Mouse (Mus musculus): ENCODE measurements around the gene Snrpc. TPM values are rescaled to one million over a fixed set of nuclear protein-coding genes. Genes with fewer than 3 reads are reported as not detected.

Gene Snrpc
- polyA plus RNA-seq, 2 experiments = 85.1 to 145 TPM

DNA sequence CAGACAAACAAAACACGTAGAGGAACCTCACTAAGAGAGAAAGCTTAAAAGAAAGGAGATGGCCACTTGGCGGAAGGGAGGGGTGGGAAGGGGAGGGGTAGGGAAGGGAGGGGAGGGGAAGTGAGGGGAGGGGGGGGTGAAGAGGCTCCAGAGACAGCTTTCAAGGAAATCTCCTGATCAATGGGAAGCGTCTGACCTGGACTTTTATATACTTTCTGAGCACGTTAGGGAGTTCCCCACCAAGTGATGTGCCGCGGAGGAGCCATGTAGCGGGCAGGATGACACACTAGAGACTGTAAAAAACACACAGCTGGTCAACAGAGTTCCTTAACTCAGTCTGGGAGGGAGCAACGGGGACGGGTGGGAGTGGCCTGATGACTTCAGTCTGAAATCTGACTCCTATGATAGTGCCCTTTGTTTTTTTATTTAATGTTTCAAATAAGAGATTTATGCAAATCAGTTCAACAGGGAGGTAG lies 11.0 kb upstream of the Snrpc start:
- Histone ChIP-seq H3K36me3 (replicated peaks; ENCODE audit: control insufficient read depth, insufficient read depth, low read depth) (no peaks in the 10 kb centered on the region), H3K27ac (no peak overlapping the region), H3K9ac (replicated peaks) (no peak overlapping the region), H3K9me3 (ENCODE audit: control insufficient read depth, low read length) (no peaks in the 10 kb centered on the region), H3K27me3 (ENCODE audit: control insufficient read depth, insufficient read depth, low read length) (no peaks in the 10 kb centered on the region), H3K4me2 (ENCODE audit: low read depth) (peak overlapping the region; percentile 62), H3K4me3 (ENCODE audit: insufficient read depth in 1 of 2, low read depth in 2 of 2, low read length in 2 of 2) (peak overlapping the region; percentile 38 to 68; a peak in 2 of 4 replicates), H3K4me1 (replicated peaks; ENCODE audit: control insufficient read depth in 2 of 2, insufficient read depth in 2 of 2, low read length in 1 of 2) (peaks cover 22 to 28% of the 10 kb centered on the region in 2 experiments)
- DNase-seq (ENCODE audit: low read depth in 3 of 3, low spot score in 3 of 3) (no peak), ATAC-seq (ENCODE audit: insufficient read depth) (no peak)
- WGBS (ENCODE audit: insufficient replicate concordance) = 1% methylated on average over 8 of the region's 9 CpGs
- TF ChIP-seq CTCF (IDR thresholded peaks at IDR 0.05; ENCODE audit: low read depth) = no peak
- TF ChIP-seq EP300 (IDR thresholded peaks at IDR 0.05; ENCODE audit: low read depth) = no peak

DNA sequence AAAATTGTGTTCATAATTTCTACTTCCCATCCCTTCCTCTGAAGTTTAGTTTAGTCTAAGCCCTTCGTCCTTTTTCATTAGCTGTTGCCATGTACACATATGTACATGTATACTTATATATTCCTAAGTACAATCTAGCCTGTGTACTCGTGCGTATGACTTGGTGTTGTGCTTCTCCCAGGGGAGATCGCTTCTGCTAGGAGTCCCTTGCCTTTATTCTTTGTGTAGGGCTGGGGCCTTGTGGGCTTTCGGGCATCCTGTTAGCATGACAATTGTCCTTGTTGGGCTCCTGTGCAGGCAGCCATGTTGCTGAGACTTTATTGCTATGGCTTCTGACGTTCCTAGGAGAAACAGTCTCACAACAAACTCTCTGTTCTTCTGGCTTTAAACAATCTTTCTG lies 10.4 kb upstream of the Snrpc start:
- H3K4me3 ChIP-seq (ENCODE audit: insufficient read depth in 1 of 2, low read depth in 2 of 2, low read length in 2 of 2) = no peak overlapping the region
- no peaks in the 10 kb centered on the region for H3K27me3 ChIP-seq (ENCODE audit: control insufficient read depth, insufficient read depth, low read length)
- no peaks in the 10 kb centered on the region for H3K9me3 ChIP-seq (ENCODE audit: control insufficient read depth, low read length)
- ATAC-seq (ENCODE audit: insufficient read depth) (no peak), DNase-seq (ENCODE audit: low read depth in 3 of 3, low spot score in 3 of 3) (no peak)
- H3K4me2 ChIP-seq (ENCODE audit: low read depth) = no peak overlapping the region
- TF ChIP-seq EP300 (IDR thresholded peaks at IDR 0.05; ENCODE audit: low read depth) (no peak), CTCF (IDR thresholded peaks at IDR 0.05; ENCODE audit: low read depth) (no peak)
- H3K36me3 ChIP-seq (replicated peaks; ENCODE audit: control insufficient read depth, insufficient read depth, low read depth) = no peaks in the 10 kb centered on the region
- H3K4me1 ChIP-seq (replicated peaks; ENCODE audit: control insufficient read depth in 2 of 2, insufficient read depth in 2 of 2, low read length in 1 of 2) = peaks cover 18 to 23% of the 10 kb centered on the region in 2 experiments
- H3K27ac ChIP-seq = no peak overlapping the region
- no peak overlapping the region for H3K9ac ChIP-seq (replicated peaks)
- WGBS (ENCODE audit: insufficient replicate concordance) = 50% methylated on average over 6 of the region's 6 CpGs

DNA sequence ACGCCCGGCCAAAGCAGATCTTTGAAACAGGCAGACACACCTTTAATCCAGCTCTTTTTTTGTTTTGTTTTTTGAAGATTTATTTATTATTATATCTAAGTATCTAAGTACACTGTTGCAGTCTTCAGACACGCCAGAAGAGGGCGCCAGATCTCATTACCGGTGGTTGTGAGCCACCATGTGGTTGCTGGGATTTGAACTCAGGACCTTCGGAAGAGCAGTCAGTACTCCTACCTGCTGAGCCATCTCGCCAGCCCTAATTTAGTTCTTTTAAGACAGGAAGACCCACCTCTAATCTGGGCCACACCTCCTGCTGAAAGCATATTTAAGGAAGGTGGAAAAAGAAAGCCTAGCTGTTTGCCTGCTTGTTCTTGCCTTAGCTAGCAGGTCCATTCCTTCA lies 7.5 kb upstream of the Snrpc start:
- 48% methylated on average over 7 of the region's 7 CpGs for WGBS (ENCODE audit: insufficient replicate concordance)
- ATAC-seq (ENCODE audit: insufficient read depth) (no peak), DNase-seq (ENCODE audit: low read depth in 3 of 3, low spot score in 3 of 3) (no peak)
- H3K27me3 ChIP-seq (ENCODE audit: control insufficient read depth, insufficient read depth, low read length) = no peaks in the 10 kb centered on the region
- H3K4me3 ChIP-seq (ENCODE audit: insufficient read depth in 1 of 2, low read depth in 2 of 2, low read length in 2 of 2) = no peak overlapping the region
- H3K9me3 ChIP-seq (ENCODE audit: control insufficient read depth, low read length) = no peaks in the 10 kb centered on the region
- TF ChIP-seq CTCF (IDR thresholded peaks at IDR 0.05; ENCODE audit: low read depth) = peak; percentile 69
- no peak for TF ChIP-seq EP300 (IDR thresholded peaks at IDR 0.05; ENCODE audit: low read depth)
- peaks cover 12 to 15% of the 10 kb centered on the region in 2 experiments for H3K4me1 ChIP-seq (replicated peaks; ENCODE audit: control insufficient read depth in 2 of 2, insufficient read depth in 2 of 2, low read length in 1 of 2)
- H3K4me2 ChIP-seq (ENCODE audit: low read depth) = no peak overlapping the region
- H3K27ac ChIP-seq = no peak overlapping the region
- no peak overlapping the region for H3K9ac ChIP-seq (replicated peaks)
- no peaks in the 10 kb centered on the region for H3K36me3 ChIP-seq (replicated peaks; ENCODE audit: control insufficient read depth, insufficient read depth, low read depth)

DNA sequence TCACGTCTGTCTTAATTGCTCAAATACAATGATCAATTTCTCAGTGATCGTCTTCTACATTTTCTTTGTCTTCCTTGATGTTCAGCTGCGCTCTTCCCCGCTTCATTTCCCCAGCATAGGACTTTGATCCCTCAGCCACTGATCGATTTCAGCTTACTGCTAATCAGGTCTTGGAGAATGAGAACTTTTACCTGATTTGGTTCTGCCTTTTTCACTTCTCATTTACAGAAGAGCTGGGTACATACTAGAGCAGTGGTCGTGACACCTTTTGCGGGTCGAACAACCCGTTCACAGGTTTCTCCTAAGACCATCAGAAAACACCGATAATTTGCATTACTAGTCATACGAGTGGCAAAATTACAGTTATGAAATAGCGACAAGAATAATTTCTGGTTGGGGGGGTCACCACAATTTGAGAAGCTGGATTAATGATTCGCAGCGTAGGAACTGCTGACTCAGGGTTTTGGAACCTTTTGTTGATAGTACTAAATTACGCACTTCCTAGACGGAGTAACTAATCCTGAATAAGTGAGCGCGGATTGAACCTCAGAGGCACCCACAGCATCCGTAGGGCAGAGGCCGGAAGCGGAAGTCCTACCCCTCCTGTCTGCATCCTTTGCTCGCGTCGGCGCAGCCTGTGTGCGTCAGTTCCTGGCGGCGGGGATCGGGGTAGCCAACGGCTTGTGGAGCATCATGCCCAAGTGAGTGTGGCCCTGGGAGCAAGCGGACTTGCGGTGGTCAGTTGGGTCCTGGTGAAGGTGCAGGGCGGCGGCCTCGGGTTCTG lies 1.7 kb downstream of the Snrpc start:
- WGBS (ENCODE audit: insufficient replicate concordance) = 1% methylated on average over 35 of the region's 35 CpGs
- peak overlapping the region; percentile 81 to 89 for H3K4me3 ChIP-seq (ENCODE audit: insufficient read depth in 1 of 2, low read depth in 2 of 2, low read length in 2 of 2)
- peak overlapping the region; percentile 88 for H3K9ac ChIP-seq (replicated peaks)
- TF ChIP-seq CTCF (IDR thresholded peaks at IDR 0.05; ENCODE audit: low read depth) (peak; percentile 43), EP300 (IDR thresholded peaks at IDR 0.05; ENCODE audit: low read depth) (peak; percentile 49; the same call in 1 of the 2 replicates)
- ATAC-seq (ENCODE audit: insufficient read depth) = peak; percentile 98
- DNase-seq (ENCODE audit: low read depth in 3 of 3, low spot score in 3 of 3) = peak; percentile 90 to 91 (median 90)
- H3K36me3 ChIP-seq (replicated peaks; ENCODE audit: control insufficient read depth, insufficient read depth, low read depth) = peaks cover 13% of the 10 kb centered on the region
- H3K27me3 ChIP-seq (ENCODE audit: control insufficient read depth, insufficient read depth, low read length) = no peaks in the 10 kb centered on the region
- peaks cover 3 to 10% of the 10 kb centered on the region in 2 experiments for H3K4me1 ChIP-seq (replicated peaks; ENCODE audit: control insufficient read depth in 2 of 2, insufficient read depth in 2 of 2, low read length in 1 of 2)
- no peaks in the 10 kb centered on the region for H3K9me3 ChIP-seq (ENCODE audit: control insufficient read depth, low read length)
- peak overlapping the region; percentile 45 for H3K27ac ChIP-seq
- H3K4me2 ChIP-seq (ENCODE audit: low read depth) = peak overlapping the region; percentile 82

DNA sequence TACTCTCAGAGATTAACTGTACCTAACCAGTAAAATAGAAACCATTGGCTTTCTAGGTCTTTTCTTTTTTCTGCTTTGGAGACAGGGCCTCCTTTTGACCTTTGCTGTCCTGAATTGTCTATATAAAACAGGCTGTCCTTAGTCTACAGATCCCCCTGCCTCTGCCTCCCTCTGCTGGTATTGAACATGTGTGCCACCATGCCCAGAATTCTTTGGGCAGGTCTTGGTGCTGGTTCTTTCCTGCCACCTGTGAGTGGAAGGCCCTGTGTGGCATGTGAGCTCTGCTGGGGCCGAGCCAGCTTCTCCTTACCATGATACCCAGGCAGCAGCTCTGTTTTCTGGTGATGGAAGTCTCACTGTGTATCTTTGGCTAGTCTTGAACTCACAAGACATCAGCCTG lies 10.4 kb downstream of the Snrpc start:
- Histone ChIP-seq H3K4me2 (ENCODE audit: low read depth) (no peak overlapping the region), H3K4me1 (replicated peaks; ENCODE audit: control insufficient read depth in 2 of 2, insufficient read depth in 2 of 2, low read length in 1 of 2) (no peaks in the 10 kb centered on the region), H3K27ac (no peak overlapping the region), H3K9me3 (ENCODE audit: control insufficient read depth, low read length) (no peaks in the 10 kb centered on the region), H3K9ac (replicated peaks) (no peak overlapping the region), H3K27me3 (ENCODE audit: control insufficient read depth, insufficient read depth, low read length) (no peaks in the 10 kb centered on the region), H3K4me3 (ENCODE audit: insufficient read depth in 1 of 2, low read depth in 2 of 2, low read length in 2 of 2) (no peak overlapping the region), H3K36me3 (replicated peaks; ENCODE audit: control insufficient read depth, insufficient read depth, low read depth) (peaks cover 56% of the 10 kb centered on the region)
- ATAC-seq (ENCODE audit: insufficient read depth) (no peak), DNase-seq (ENCODE audit: low read depth in 3 of 3, low spot score in 3 of 3) (no peak)
- WGBS (ENCODE audit: insufficient replicate concordance) = 71% methylated on average over 1 of the region's 1 CpGs
- TF ChIP-seq CTCF (IDR thresholded peaks at IDR 0.05; ENCODE audit: low read depth) = peak; percentile 34
- TF ChIP-seq EP300 (IDR thresholded peaks at IDR 0.05; ENCODE audit: low read depth) = no peak
